Mouse (Mus musculus): ENCODE data around the gene Rassf10.
"Not testable (repeated sequence)": the region's sequence is repeated elsewhere in the genome, so short reads cannot be mapped to it uniquely, and the experiment has no call there.

Gene Rassf10

GRCm38 (mm10) chr7:112953777-112954291 is at the start of gene Rassf10:
Gene Rassf10, plus strand, starts transcription at chr7:112953962.
- DNase-seq (ENCODE audit: low read depth) = no peak

- no peak for DNase-seq (ENCODE audit: low read depth)
These were observed 46.9 kb upstream of the Rassf10 start for GRCm38 (mm10) chr7:112906848-112907247.

GRCm38 (mm10) chr7:112907468-112907867 is 46.3 kb upstream of the Rassf10 start:
- no peak for DNase-seq (ENCODE audit: low read depth)

- no peak for DNase-seq (ENCODE audit: low read depth)
These were observed 44.6 kb upstream of the Rassf10 start for GRCm38 (mm10) chr7:112909164-112909563.

DNA sequence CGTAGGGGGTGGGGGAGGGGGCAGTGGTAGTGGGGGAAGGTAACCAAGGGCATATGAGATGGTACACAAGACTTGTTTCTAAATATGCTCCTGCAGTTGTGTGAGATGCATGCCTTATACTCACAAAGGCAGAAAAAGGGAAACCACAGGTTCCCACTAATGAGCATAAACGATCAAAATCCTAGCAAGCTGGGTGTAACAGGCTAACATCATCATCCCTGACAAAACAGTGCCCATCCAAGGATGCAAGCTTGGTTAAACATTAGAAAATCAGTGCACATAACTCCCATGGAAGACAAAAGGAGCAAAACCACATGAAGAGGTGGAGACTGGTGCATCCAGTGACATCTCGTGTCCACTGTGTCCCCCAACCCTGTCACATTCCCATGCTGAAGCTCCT is 40.8 kb upstream of the Rassf10 start:
- no peak for DNase-seq (ENCODE audit: low read depth)

- no peak for DNase-seq (ENCODE audit: low read depth)
These were observed 38.2 kb upstream of the Rassf10 start for GRCm38 (mm10) chr7:112915571-112915970.

GRCm38 (mm10) chr7:112917613-112918278 is 36.0 kb upstream of the Rassf10 start:
- peak; percentile 76 for DNase-seq (ENCODE audit: low read depth)

DNA sequence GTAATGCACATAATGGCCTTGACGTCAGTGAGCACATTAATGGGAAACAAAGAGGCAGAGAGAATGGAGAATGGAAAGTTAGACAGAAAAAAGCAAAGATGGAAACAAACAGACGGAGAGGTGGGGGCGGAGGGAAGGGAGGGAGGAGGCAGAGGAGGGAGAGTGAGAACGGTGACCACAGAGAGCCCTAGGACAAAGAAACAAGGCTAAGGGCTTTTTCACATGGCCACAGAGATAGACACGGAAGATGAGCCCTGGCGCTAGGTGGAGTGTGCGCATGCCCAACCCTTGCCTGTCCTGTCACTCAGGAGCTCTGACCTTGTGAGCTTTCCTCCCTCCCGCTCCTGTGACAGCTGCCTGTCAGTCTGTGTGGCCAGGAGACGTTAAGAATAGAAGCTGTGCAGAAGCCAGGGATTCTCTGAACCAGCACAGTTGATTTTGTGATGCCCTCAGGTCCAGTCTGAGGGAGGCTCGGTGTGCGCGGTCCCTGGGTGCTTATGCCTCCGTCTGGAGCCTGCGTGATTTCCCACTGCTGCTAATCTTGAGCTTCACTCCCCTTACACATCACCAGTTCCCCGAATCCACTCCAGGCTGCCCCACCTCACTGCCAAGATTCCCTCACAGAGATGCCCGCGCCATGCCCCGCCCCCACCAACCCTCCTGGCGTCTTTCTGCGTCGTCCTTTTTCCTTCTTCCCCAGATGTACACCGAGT is 35.3 kb upstream of the Rassf10 start:
- DNase-seq (ENCODE audit: low read depth) = no peak

GRCm38 (mm10) chr7:112919845-112920244 is 33.9 kb upstream of the Rassf10 start:
- DNase-seq (ENCODE audit: low read depth) = peak; percentile 82

DNA sequence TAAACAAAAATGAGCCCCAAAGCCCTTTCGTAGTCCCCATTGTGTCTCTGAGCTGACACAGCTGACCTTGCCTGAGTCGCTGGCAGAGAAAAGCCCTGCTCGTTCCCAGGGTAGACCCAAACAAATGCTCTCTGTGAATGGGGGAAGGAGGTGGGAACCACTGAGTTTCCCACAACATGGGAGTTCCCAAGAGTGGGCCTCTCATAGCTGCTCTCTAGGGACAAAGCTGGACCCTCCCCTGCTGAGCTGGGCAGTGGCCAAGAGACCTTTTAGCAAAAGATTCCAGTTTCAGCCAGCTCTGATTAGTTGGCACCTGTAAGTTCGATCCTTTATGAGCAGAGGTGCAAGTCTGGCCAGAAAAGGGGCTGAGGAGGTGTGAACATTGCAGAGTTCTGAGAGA is 31.0 kb upstream of the Rassf10 start:
- no peak for DNase-seq (ENCODE audit: low read depth)

- no peak for DNase-seq (ENCODE audit: low read depth)
These were observed 30.1 kb upstream of the Rassf10 start for GRCm38 (mm10) chr7:112923712-112924111.

DNA sequence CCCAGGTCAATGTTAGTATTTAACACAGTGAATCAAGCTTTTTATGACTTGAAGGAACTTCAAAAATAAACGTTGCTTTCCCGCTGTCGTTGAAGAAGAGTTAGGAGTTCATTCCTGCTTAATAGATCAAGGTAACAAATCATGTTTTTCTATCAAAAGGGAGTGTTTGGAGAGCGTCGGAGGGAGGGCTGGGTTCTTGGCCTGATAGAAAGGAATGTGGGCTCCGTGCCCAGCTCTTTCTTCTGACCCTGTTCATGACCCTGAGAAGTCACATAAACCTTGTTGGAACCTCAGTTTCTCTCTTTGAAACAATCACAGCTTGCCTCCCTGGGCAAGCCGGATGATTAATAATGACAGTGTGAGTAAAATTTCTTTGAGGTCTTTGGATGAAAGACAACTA is 23.1 kb upstream of the Rassf10 start:
- DNase-seq (ENCODE audit: low read depth) = no peak

- DNase-seq (ENCODE audit: low read depth) = not testable (repeated sequence)
These were observed 17.9 kb upstream of the Rassf10 start for GRCm38 (mm10) chr7:112935876-112936275.

GRCm38 (mm10) chr7:112937089-112937488 is 16.7 kb upstream of the Rassf10 start:
- no peak for DNase-seq (ENCODE audit: low read depth)

- DNase-seq (ENCODE audit: low read depth) = no peak
These were observed 14.8 kb upstream of the Rassf10 start for GRCm38 (mm10) chr7:112938959-112939358.

GRCm38 (mm10) chr7:112942567-112942966 is 11.2 kb upstream of the Rassf10 start:
- no peak for DNase-seq (ENCODE audit: low read depth)

- no peak for DNase-seq (ENCODE audit: low read depth)
These were observed 10.7 kb upstream of the Rassf10 start for GRCm38 (mm10) chr7:112943056-112943455.

GRCm38 (mm10) chr7:112946706-112947105 is 7.1 kb upstream of the Rassf10 start:
- DNase-seq (ENCODE audit: low read depth) = no peak

GRCm38 (mm10) chr7:112954351-112955102 is 765 bp downstream of the Rassf10 start:
- DNase-seq (ENCODE audit: low read depth) = no peak

DNA sequence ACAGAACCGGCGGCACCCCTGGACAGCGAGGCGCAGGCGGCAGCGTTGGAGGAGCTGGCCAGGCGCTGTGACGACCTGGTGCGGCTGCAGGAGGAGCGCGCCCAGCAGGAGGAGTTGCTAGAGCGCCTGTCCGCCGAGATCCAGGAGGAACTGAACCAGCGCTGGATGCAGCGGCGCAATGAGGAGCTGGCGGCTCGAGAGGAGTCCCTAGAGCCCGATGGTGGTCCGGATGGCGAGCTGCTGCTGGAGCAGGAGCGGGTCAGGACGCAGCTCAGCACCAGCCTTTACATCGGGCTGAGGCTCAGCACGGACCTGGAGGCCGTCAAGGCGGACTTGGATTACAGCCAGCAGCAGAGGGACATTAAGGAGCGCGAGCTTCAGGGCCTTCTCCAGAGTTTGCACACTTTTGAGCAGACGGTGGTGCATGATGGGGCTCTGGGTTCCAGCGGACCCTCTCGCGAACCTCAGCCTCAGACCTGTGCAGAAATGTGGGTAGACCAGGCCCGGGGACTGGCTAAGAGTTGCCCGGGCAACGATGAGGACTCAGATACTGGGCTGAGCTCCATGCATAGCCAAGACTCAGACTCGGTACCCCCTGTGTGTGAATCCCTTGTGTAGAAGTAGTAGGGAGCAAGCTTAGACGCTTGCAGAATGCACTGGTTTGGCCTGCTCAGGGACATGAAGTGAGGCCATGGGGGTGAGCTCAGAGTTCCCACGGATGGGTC is 1.5 kb downstream of the Rassf10 start:
- no peak for DNase-seq (ENCODE audit: low read depth)

DNA sequence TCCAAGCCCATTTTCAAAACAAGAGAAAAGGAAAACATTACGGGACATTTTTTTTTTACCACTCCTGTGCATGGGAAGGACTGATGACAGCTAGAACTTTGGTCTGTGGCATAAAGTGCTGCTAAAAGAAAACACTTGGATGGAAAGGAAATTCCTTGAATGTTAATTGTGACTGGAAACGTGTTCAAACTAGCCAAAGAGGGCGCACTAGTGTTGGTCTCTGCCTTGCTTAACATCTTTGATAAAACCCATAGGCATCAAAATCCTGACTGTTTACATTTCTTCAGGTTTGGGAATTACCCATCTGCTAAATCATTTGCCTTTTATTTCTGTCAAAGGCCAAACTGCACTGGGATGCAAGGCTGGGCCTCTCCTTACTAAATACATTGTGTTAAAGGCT is 2.2 kb downstream of the Rassf10 start:
- no peak for DNase-seq (ENCODE audit: low read depth)

- DNase-seq (ENCODE audit: low read depth) = no peak
These were observed 3.2 kb downstream of the Rassf10 start for GRCm38 (mm10) chr7:112956961-112957360.
